Mouse (Mus musculus) inflammation-experienced regulatory T-cells, adult 16 weeks (primary cell): ENCODE results near the gene Prx. TPM values are rescaled to one million over a fixed set of nuclear protein-coding genes. Genes with fewer than 3 reads are reported as not detected.

Experiments used
- polyA plus RNA-seq: library from polyadenylated mRNA; unstranded; fragments of 100-300 nt; shearing (Covaris generic); gene quantifications from one replicate; pipeline ENCODE4 v1.2.1, GENCODE M21; 2017

Gene Prx
- 1.2 TPM for polyA plus RNA-seq

DNA sequence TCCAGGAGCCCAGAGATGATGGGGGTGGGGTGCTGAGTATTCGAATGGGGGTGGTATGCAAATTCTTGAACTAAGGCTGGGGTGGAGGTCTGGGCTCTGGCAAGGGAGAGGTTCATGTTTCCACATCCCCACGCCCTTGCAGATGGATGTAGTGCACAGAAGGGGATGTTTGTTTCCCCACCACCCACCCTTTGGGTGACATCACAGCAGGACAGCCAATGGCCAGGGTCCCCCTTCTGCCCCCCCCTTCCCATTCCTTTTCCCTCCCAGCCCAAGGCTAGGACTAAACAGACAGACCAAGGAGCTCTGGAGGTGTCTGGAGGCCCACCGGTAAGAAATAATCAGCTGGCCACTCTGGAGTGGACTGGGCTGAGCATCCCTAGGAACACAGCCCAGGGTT lies at the start of gene Prx:
TSS of gene Prx (plus strand) at position 289 of the 400 bp plus-strand sequence.

DNA sequence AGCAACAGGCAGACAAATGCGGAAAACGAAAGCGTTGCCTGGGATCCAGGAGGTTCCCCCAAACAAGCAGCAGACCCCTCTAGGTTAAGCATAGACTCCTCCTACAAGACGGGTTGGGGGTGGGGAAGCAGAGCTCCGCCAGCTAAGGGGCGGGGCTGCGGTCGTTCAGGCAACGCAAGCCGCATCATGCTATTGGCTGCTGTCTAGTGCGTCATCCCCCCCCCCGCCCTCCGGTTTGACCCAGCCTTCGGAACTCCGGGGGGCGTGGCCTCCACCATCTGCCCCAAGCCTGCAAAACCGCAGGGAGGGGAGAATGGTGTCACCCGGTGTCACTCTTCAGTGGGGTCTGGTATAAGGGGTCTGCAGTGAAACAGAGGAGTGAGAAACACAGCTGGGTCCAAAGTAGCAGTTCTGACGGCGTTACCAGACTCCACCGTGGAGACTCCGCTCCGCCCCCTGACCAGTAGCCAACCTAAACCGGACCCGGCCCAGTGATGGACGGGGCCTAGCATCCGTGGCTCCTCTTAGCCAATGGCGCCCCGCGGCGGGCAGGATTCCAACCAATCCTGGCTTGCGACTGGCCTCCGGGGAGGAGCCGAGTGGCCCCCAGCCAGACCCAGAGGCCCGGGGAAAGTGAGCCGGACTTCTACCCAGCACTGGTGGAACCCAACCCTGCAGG lies 25.8 kb upstream of the Prx start, which contains the start of gene Sertad3:
TSS of gene Sertad3 (plus strand) at position 613 of the 679 bp plus-strand sequence.

DNA sequence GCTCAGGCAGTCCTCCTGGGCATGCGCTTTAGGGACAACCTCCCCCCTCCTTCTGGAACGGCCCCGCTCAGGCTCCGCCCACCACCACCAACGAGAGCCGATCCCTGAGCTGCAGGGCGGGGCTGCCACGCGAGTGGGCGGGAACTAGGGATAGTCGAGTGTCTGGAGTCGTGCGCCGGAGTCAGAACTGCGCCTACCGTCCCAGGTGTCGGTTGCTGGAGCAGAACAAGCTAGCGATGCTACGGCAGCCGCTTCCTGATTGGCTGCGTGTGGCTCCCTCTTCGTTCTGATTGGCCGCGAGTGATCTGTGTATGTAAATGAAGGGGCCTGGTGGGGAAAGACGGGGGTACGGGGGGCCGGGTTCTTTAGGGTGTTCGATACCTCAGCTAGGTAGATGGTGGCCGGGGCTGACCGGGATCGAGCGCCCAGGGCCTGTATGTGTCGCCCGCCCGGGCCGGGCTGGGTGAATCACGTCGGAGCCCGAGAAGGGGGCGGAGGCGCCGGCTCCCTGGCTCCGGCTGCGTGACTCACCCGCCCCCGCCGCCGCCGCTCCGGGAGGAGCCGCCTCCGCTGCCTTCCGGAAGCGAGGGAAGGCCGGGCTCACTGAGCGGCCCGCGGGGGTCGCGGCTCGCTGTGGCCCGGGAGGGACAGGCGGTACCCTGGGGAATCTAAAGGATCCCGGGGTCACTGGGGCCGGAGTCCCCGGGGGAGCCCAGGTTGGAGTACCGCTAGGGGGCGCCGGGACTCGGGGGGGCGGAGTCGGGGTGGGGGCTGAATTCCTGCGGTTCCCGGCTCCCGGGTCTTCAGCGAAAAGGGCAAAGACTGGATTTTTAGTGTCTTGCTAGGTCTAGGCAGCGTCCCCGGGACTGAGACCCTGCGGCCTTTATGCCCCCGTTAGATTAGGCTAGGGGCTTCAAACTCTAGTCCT lies 12.1 kb upstream of the Prx start, which contains the start of gene Sertad1:
TSS of gene Sertad1 (plus strand) at position 141 of the 928 bp plus-strand sequence.

DNA sequence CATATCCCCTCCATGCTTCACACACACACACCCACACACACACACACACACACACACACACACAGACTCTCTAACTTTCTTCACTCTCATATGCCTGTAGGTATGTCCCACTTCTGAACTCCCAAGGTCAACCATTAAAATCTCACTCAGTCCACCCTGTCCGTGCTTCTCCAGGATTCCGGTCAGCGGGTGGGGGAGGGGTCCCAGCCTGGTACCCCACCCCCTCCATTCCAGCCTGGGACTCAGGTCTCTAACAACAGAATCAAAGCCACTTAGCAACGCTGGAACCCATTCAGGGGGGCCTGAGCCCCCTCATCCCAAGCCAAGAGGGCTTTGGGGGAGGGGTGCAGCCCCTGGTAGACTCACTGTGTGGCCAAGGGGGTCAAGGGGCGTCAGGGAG lies 23.8 kb downstream of the Prx start, which contains the start of gene Hipk4:
TSS of gene Hipk4 (plus strand) at position 301 of the 400 bp plus-strand sequence.

DNA sequence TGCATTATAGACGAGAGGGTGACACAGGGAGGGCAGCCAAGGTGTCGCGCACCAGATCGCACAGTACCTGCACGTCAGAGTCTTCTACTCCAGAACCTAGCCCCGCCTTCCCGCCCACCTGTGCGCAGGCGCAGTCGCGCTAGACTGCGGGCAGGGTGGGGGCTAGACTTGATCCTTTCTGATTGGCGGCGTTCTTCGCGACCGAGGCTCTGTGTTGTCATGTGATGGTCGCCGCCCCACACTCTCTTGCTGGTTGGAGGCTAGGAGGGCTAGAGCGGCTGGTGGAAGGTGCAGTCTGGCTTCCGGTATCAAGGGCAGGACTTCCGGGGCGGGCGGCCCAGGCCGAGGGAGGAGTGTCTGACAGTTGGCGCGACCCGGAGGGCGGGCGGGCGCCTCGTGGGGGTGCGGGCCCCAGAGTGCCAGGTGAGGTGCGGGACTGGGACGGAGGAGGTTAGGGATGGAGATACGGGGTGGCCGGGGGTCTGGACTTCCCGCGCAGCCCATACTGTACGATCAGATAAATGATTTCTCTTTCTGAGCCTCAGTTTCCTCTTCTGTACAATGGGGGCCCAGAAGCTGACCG lies 53.9 kb downstream of the Prx start, which contains the start of the genes Pld3 and 2310022A10Rik:
TSS of gene Pld3 (minus strand) at position 288 of the 583 bp plus-strand sequence.
TSS of gene 2310022A10Rik (plus strand) at position 303 of the 583 bp plus-strand sequence.

Other genes starting within 250 kb of the Prx start
- gene Numbl, start 240.9 kb upstream of the Prx start, polyA plus RNA-seq = 0.79 TPM
- gene Ltbp4, start 161.6 kb upstream of the Prx start, polyA plus RNA-seq = 1.2 TPM
- 110 TPM for gene Shkbp1, start 143.3 kb upstream of the Prx start, polyA plus RNA-seq
- gene Gm20479, start 141.9 kb upstream of the Prx start, polyA plus RNA-seq = 1.00 TPM
- gene Sptbn4, start 51.6 kb upstream of the Prx start, polyA plus RNA-seq = 0.29 TPM
- 17.9 TPM for gene Blvrb, start 51.3 kb upstream of the Prx start, polyA plus RNA-seq
- 67.9 TPM for gene Sertad3, start 25.6 kb upstream of the Prx start, polyA plus RNA-seq
- gene Sertad1, start 12.4 kb upstream of the Prx start, polyA plus RNA-seq = 84.0 TPM
- not detected for gene Hipk4, start 23.9 kb downstream of the Prx start, polyA plus RNA-seq
- 265 TPM for gene Pld3, start 53.9 kb downstream of the Prx start, polyA plus RNA-seq
- gene 2310022A10Rik, start 53.9 kb downstream of the Prx start, polyA plus RNA-seq = 22.7 TPM
- 111 TPM for gene Akt2, start 92.2 kb downstream of the Prx start, polyA plus RNA-seq
- not detected for gene Ttc9b, start 154.6 kb downstream of the Prx start, polyA plus RNA-seq
- 1.1 TPM for gene Map3k10, start 175.3 kb downstream of the Prx start, polyA plus RNA-seq
- gene Zfp607b, start 190.0 kb downstream of the Prx start, polyA plus RNA-seq = 3.5 TPM
- gene Zfp60, start 232.1 kb downstream of the Prx start, polyA plus RNA-seq = 22.0 TPM